ENCODE assay signal across 24 mouse cellular contexts in the genomic region with DNA sequence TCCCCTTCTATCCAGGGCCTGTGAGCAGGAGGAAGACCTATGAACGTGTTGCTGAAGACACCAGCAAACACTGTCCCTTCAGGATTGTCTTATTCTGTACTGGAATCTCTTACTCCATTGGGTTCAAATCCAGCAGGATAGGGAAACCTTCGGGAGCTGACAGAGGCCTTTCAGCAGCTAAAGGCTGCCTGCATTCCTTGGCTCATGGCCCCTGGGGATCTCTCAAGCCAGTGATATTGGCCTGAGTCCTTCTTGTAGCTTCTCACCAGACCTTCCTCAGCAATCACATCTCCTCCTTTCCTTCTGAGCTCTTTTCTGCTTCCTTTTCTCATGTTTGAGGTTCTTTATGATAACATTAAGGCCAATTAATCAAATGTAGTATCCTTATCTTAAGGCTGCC.
A peak's percentile ranks its signal among the peaks of the same experiment; 100 is the strongest.
DNase-seq lines count a peak whose midpoint lies in the region; ATAC-seq lines count a peak whose summit lies in the region.
"Had no signal": no experiment of that assay in that cellular context is flagged by ENCODE, and none has a peak within 500 bp of the region (broad histone marks: within the 10 kb centered on the region; RNA-seq: fewer than 3 reads in every experiment).

No protein-coding gene starts in this region.

- H3K27ac ChIP-seq in kidney, embryonic 15.5 days: no peak overlapping the region
- H3K27ac ChIP-seq in hindbrain, embryonic 16.5 days (ENCODE audit: low read depth, low read length): no peak overlapping the region
- H3K27ac ChIP-seq: embryonic facial prominence, embryonic 12.5 days; forebrain, embryonic 13.5 days; heart, adult 2 months; hindbrain, embryonic 14.5 days; limb, embryonic 10.5 days; liver, embryonic 15.5 days; lung, embryonic 15.5 days; midbrain, embryonic 12.5 days had no signal

- no peaks in the 10 kb centered on the region for H3K36me3 ChIP-seq in kidney, embryonic 15.5 days
- H3K36me3 ChIP-seq in hindbrain, embryonic 16.5 days (ENCODE audit: control insufficient read depth, insufficient read depth, low read length): no peaks in the 10 kb centered on the region
- H3K36me3 ChIP-seq: embryonic facial prominence, embryonic 12.5 days; limb, embryonic 10.5 days; liver, embryonic 15.5 days; lung, embryonic 15.5 days; midbrain, embryonic 12.5 days had no signal

- H3K4me1 ChIP-seq in kidney, embryonic 15.5 days: 0 out of 2 replicates have a peak, but pooled peaks cover 1% of the 10 kb centered on the region
- H3K4me1 ChIP-seq in hindbrain, embryonic 16.5 days (ENCODE audit: control insufficient read depth, insufficient read depth, low read depth, low read length): no peaks in the 10 kb centered on the region
- H3K4me1 ChIP-seq: embryonic facial prominence, embryonic 12.5 days; forebrain, embryonic 13.5 days; limb, embryonic 10.5 days; liver, embryonic 15.5 days; lung, embryonic 15.5 days had no signal

- H3K4me3 ChIP-seq in kidney, embryonic 15.5 days (replicated peaks): no peak overlapping the region
- no peak overlapping the region for H3K4me3 ChIP-seq in hindbrain, embryonic 16.5 days (ENCODE audit: low read length)
- H3K4me3 ChIP-seq: embryonic facial prominence, embryonic 12.5 days; erythroblast, embryonic 14.5 days; forebrain, embryonic 13.5 days; heart, adult 2 months; limb, embryonic 10.5 days; liver, embryonic 15.5 days; lung, embryonic 15.5 days; midbrain, embryonic 12.5 days had no signal

- 62% methylated on average over 2 of the region's 2 CpGs for WGBS in kidney, embryonic 15.5 days
- 73% methylated on average over 2 of the region's 2 CpGs for WGBS in hindbrain, embryonic 16.5 days

- no peaks in the 10 kb centered on the region for H3K9me3 ChIP-seq in kidney, embryonic 15.5 days (replicated peaks)
- no peaks in the 10 kb centered on the region for H3K9me3 ChIP-seq in hindbrain, embryonic 16.5 days (ENCODE audit: control insufficient read depth, low read length)
- H3K9me3 ChIP-seq: forebrain, embryonic 13.5 days; limb, embryonic 10.5 days; liver, embryonic 15.5 days; lung, embryonic 15.5 days; midbrain, embryonic 12.5 days had no signal

- no peak overlapping the region for H3K9ac ChIP-seq in kidney, embryonic 15.5 days
- no peak overlapping the region for H3K9ac ChIP-seq in hindbrain, embryonic 16.5 days (ENCODE audit: low read depth, low read length)
- H3K9ac ChIP-seq: embryonic facial prominence, embryonic 12.5 days; forebrain, embryonic 13.5 days; hindbrain, embryonic 14.5 days; liver, embryonic 15.5 days; lung, embryonic 15.5 days; midbrain, embryonic 12.5 days had no signal

- no peak for ATAC-seq in kidney, embryonic 15.5 days (replicated peaks; ENCODE audit: low FRiP score)
- ATAC-seq in hindbrain, embryonic 16.5 days: no peak
- ATAC-seq: forebrain, embryonic 13.5 days had no signal

- intact Hi-C loops in gastrocnemius, postnatal 14 days (cut with DNase I; ENCODE audit: low total_unique reads): no loop called here
- intact Hi-C loops in gastrocnemius, postnatal 36 days (cut with DNase I): no loop called here
- intact Hi-C loops in heart, postnatal 14 days (cut with DNase I): no loop called here

- no peaks in the 10 kb centered on the region for H3K27me3 ChIP-seq in kidney, embryonic 15.5 days
- H3K27me3 ChIP-seq in hindbrain, embryonic 16.5 days (replicated peaks; ENCODE audit: control insufficient read depth, insufficient read depth, low read length): no peaks in the 10 kb centered on the region
- H3K27me3 ChIP-seq: embryonic facial prominence, embryonic 12.5 days; forebrain, embryonic 13.5 days; liver, embryonic 15.5 days; lung, embryonic 15.5 days had no signal

- DNase-seq in adrenal gland, postnatal 10 days: peak; percentile 14
- no peak for DNase-seq in adrenal gland, adult (ENCODE audit: inconsistent age in 2 of 2, low spot score in 1 of 2)
- DNase-seq in gastrocnemius, postnatal 14 days: peak; percentile 40
- no peak for DNase-seq in gastrocnemius, postnatal 36 days
- DNase-seq in kidney, postnatal 10 days: peak; percentile 31
- DNase-seq in heart, postnatal 14 days: peak; percentile 33 to 45
- DNase-seq: cerebellum, adult 18-20 months; cerebellum, postnatal 14 days; kidney, adult 2 months; kidney, postnatal 14 days; liver; right cerebral cortex, postnatal 14 days; spleen, adult 18-20 months had no signal

- H3K4me2 ChIP-seq in kidney, embryonic 15.5 days: no peak overlapping the region
- no peak overlapping the region for H3K4me2 ChIP-seq in hindbrain, embryonic 16.5 days (ENCODE audit: low read length)
- H3K4me2 ChIP-seq: embryonic facial prominence, embryonic 12.5 days; forebrain, embryonic 13.5 days; hindbrain, embryonic 14.5 days; liver, embryonic 15.5 days; lung, embryonic 15.5 days; midbrain, embryonic 12.5 days had no signal

Comparison
In these comparisons a context has a peak if more than half of its experiments do, and no peak if none do; other contexts are left out.
1. DNase-seq: peak in adrenal gland, postnatal 10 days (single experiment), gastrocnemius, postnatal 14 days (single experiment), kidney, postnatal 10 days (single experiment) and heart, postnatal 14 days (2 of 2); none in adrenal gland, adult (0 of 2) and gastrocnemius, postnatal 36 days (0 of 2).